Mouse (Mus musculus) hindbrain, embryonic 15.5 days (tissue): Measurements from ENCODE around the gene Elf2. TPM values are rescaled to one million over a fixed set of nuclear protein-coding genes. Genes with fewer than 3 reads are reported as not detected.

Experiments used
- ATAC-seq: fragments of 200-750 bp; cut with Nextera tagmentation; 2 replicates; pipeline ENCODE4 v1.8.0; 2017; ENCODE audit warnings: low read depth, moderate number of reproducible peaks, moderate TSS enrichment; ENCODE audit not compliant: low FRiP score
- H3K27ac ChIP-seq: fragments of 300-500 bp; sonication (generic); replicated peaks from 2 replicates; pipeline ENCODE4 v1.5.1; 2015; ENCODE audit warnings: mild to moderate bottlenecking, inconsistent platforms
- H3K27me3 ChIP-seq: fragments of 300-500 bp; sonication (generic); 2 replicates; pipeline ENCODE4 v1.6.1; 2015; ENCODE audit warnings: control low read depth, inconsistent platforms
- H3K36me3 ChIP-seq: fragments of 300-500 bp; sonication (generic); 2 replicates; pipeline ENCODE4 v1.6.1; 2015; ENCODE audit warnings: control low read depth, inconsistent platforms
- H3K4me1 ChIP-seq: fragments of 300-500 bp; sonication (generic); replicated peaks from 2 replicates; pipeline ENCODE4 v1.6.1; 2015; ENCODE audit warnings: control low read depth, inconsistent platforms
- H3K4me2 ChIP-seq: fragments of 300-500 bp; sonication (generic); 2 replicates; pipeline ENCODE4 v1.6.1; 2015; ENCODE audit warnings: moderate library complexity, mild to moderate bottlenecking, inconsistent platforms
- H3K4me3 ChIP-seq: fragments of 300-500 bp; sonication (generic); 2 replicates; pipeline ENCODE4 v1.5.1; 2015; ENCODE audit warnings: mild to moderate bottlenecking, inconsistent platforms
- H3K9ac ChIP-seq: fragments of 300-500 bp; sonication (generic); 2 replicates; pipeline ENCODE4 v1.6.1; 2015; ENCODE audit warnings: inconsistent platforms
- H3K9me3 ChIP-seq: fragments of 300-500 bp; sonication (generic); 2 replicates; pipeline ENCODE4 v1.6.1; 2016; ENCODE audit warnings: control low read depth, inconsistent platforms
- WGBS: fragments of 180-500 bp; shearing (Covaris S2); methylation state at CpG from one replicate; pipeline ENCODE4 v1.1.7; 2015; 5-methylcytosine and 5-hydroxymethylcytosine counted together
- microRNA-seq: library from miRNA; unstranded; fragments of <30 nt; microRNA quantifications from one replicate; pipeline ENCODE4, GENCODE M21; 2016
- polyA plus RNA-seq: library from polyadenylated mRNA; unstranded; fragments of >200 nt; fragmentation: Nextera tagmentation; extraction: Ambion mirVana; gene quantifications from 2 replicates; pipeline ENCODE4 v1.2.1, GENCODE M21; 2015

Gene Elf2
- polyA plus RNA-seq, 1 experiment from 2014 or later = 34.2 TPM

- no peak overlapping the region for H3K27ac ChIP-seq
- no peak for ATAC-seq
- WGBS = 96% methylated on average over 3 of the region's 3 CpGs
These were observed 127.4 kb downstream of the Elf2 start for GRCm38 (mm10) chr3:51213111-51213510.

DNA sequence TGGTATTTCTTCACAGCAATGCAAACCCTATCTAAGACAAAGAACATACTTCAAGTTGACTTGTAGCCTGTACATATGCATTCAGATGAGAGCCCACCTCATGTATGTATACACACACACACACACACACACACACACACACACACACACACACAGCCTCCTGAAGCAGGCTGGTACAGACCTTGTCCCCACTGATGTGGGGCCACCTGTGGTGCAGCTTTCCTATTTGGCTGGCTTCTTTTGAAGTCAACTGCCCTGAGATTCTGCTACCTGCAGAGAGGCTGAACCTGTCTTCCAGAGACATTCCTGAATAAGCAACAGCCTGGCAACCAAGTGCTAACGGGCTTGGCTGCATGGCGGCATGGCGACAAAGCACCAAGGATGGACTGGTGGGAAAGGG is 130.0 kb downstream of the Elf2 start:
- H3K27ac ChIP-seq = no peak overlapping the region
- no peaks in the 10 kb centered on the region for H3K27me3 ChIP-seq
- no peak overlapping the region for H3K4me2 ChIP-seq
- H3K9ac ChIP-seq = no peak overlapping the region
- no peak for ATAC-seq
- WGBS = 91% methylated on average over 3 of the region's 3 CpGs
- H3K36me3 ChIP-seq = no peaks in the 10 kb centered on the region
- H3K4me1 ChIP-seq = no peaks in the 10 kb centered on the region
- H3K9me3 ChIP-seq = no peaks in the 10 kb centered on the region
- no peak overlapping the region for H3K4me3 ChIP-seq

More at GRCm38 (mm10) chr3:51213111-51213510, 127.4 kb downstream of the Elf2 start:
- no peak overlapping the region for H3K9ac ChIP-seq
- no peak overlapping the region for H3K4me3 ChIP-seq
- H3K27me3 ChIP-seq = no peaks in the 10 kb centered on the region
- H3K4me2 ChIP-seq = no peak overlapping the region
- no peaks in the 10 kb centered on the region for H3K4me1 ChIP-seq
- H3K9me3 ChIP-seq = no peaks in the 10 kb centered on the region
- no peaks in the 10 kb centered on the region for H3K36me3 ChIP-seq

- WGBS = 88% methylated on average over 7 of the region's 7 CpGs
- H3K9me3 ChIP-seq = no peaks in the 10 kb centered on the region
- H3K4me2 ChIP-seq = no peak overlapping the region
- no peaks in the 10 kb centered on the region for H3K27me3 ChIP-seq
- no peaks in the 10 kb centered on the region for H3K36me3 ChIP-seq
- H3K9ac ChIP-seq = no peak overlapping the region
- no peaks in the 10 kb centered on the region for H3K4me1 ChIP-seq
- H3K4me3 ChIP-seq = no peak overlapping the region
- no peak overlapping the region for H3K27ac ChIP-seq
- no peak for ATAC-seq
These were observed 130.8 kb downstream of the Elf2 start for GRCm38 (mm10) chr3:51209503-51210314.

DNA sequence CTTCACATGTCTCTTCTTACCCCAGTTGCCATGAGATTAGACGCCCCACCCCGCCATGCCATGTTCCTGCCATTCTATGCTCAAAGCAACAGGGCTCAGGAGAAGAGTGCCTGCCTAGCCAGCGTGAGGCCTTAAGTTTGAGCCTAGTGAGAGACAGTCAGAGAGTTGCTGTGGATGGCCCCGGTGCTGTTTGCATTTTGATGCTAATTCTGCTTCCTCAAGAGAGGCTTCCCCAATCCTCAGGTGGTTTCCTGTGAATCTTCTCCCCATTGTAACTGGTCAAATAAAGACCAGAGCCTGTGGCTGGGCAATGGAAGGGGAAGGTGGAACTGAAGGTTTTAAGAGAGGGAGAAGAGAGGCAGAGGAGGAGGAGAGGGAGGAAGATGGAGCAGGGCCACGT is 131.8 kb downstream of the Elf2 start:
- Histone ChIP-seq H3K27ac (no peak overlapping the region), H3K9me3 (no peaks in the 10 kb centered on the region), H3K27me3 (no peaks in the 10 kb centered on the region), H3K4me1 (no peaks in the 10 kb centered on the region), H3K36me3 (no peaks in the 10 kb centered on the region), H3K4me3 (no peak overlapping the region), H3K9ac (no peak overlapping the region), H3K4me2 (no peak overlapping the region)
- WGBS = 42% methylated on average over 5 of the region's 5 CpGs
- no peak for ATAC-seq

GRCm38 (mm10) chr3:51206521-51206920 is 133.9 kb downstream of the Elf2 start:
- Histone ChIP-seq H3K4me2 (no peak overlapping the region), H3K9ac (no peak overlapping the region), H3K4me1 (no peaks in the 10 kb centered on the region), H3K36me3 (no peaks in the 10 kb centered on the region), H3K9me3 (no peaks in the 10 kb centered on the region), H3K4me3 (no peak overlapping the region), H3K27ac (no peak overlapping the region), H3K27me3 (no peaks in the 10 kb centered on the region)
- ATAC-seq = no peak
- WGBS = 66% methylated on average over 7 of the region's 7 CpGs

- H3K9me3 ChIP-seq = no peaks in the 10 kb centered on the region
- 83% methylated on average over 14 of the region's 14 CpGs for WGBS
These were observed 135.6 kb downstream of the Elf2 start for GRCm38 (mm10) chr3:51204897-51205296.

GRCm38 (mm10) chr3:51204441-51204840 is 136.0 kb downstream of the Elf2 start:
- Histone ChIP-seq H3K4me1 (no peaks in the 10 kb centered on the region), H3K4me3 (no peak overlapping the region), H3K9ac (no peak overlapping the region), H3K9me3 (no peaks in the 10 kb centered on the region), H3K4me2 (no peak overlapping the region), H3K27me3 (no peaks in the 10 kb centered on the region), H3K36me3 (no peaks in the 10 kb centered on the region), H3K27ac (no peak overlapping the region)
- ATAC-seq = no peak
- WGBS = 90% methylated on average over 5 of the region's 5 CpGs

More at GRCm38 (mm10) chr3:51204897-51205296, 135.6 kb downstream of the Elf2 start:
- Histone ChIP-seq H3K4me3 (no peak overlapping the region), H3K36me3 (no peaks in the 10 kb centered on the region), H3K27ac (no peak overlapping the region), H3K4me1 (no peaks in the 10 kb centered on the region), H3K27me3 (no peaks in the 10 kb centered on the region), H3K9ac (no peak overlapping the region), H3K4me2 (no peak overlapping the region)
- no peak for ATAC-seq

- H3K9ac ChIP-seq = no peak overlapping the region
- H3K4me1 ChIP-seq = no peaks in the 10 kb centered on the region
- WGBS = 85% methylated on average over 6 of the region's 6 CpGs
- no peaks in the 10 kb centered on the region for H3K36me3 ChIP-seq
- no peak overlapping the region for H3K4me2 ChIP-seq
- no peak overlapping the region for H3K27ac ChIP-seq
- no peak for ATAC-seq
- H3K9me3 ChIP-seq = no peaks in the 10 kb centered on the region
- H3K4me3 ChIP-seq = no peak overlapping the region
- H3K27me3 ChIP-seq = no peaks in the 10 kb centered on the region
These were observed 136.6 kb downstream of the Elf2 start for GRCm38 (mm10) chr3:51203906-51204305.

Small RNA genes lying within 50 kb of the gene (microRNA-seq; reads per million reads assigned to microRNA genes)
- not detected for gene Gm24282

Other genes with a start within 250 kb of the Elf2 start
- 31.1 and 35.6 TPM in 2 replicates for gene Noct, start 116.2 kb downstream of the Elf2 start, polyA plus RNA-seq
- 2.0 and 2.5 TPM in 2 replicates for gene Mgarp, start 56.1 kb upstream of the Elf2 start, polyA plus RNA-seq
- gene Ndufc1, start 68.3 kb upstream of the Elf2 start, polyA plus RNA-seq = 733 and 815 TPM in 2 replicates
- 45.9 and 47.6 TPM in 2 replicates for gene Naa15, start 74.5 kb upstream of the Elf2 start, polyA plus RNA-seq
- gene Rab33b, start 143.3 kb upstream of the Elf2 start, polyA plus RNA-seq = 26.7 and 31.5 TPM in 2 replicates
- 2.6 and 2.9 TPM in 2 replicates for gene Setd7, start 220.2 kb upstream of the Elf2 start, polyA plus RNA-seq